ENCODE assay signal across 7 mouse cellular contexts in genomic region chr13:63324978-63325848, GRCm38 (mm10).
DNase-seq lines count a peak whose midpoint lies in the region; ATAC-seq and TF ChIP-seq lines count a peak whose summit lies in the region.

No protein-coding gene starts in this region.

- H3K4me3 ChIP-seq in liver, adult 2 months (ENCODE audit: insufficient read depth, low read depth, low read length) = no peak overlapping the region
- H3K4me3 ChIP-seq in heart, embryonic 14.5 days (ENCODE audit: control insufficient read depth in 1 of 2, insufficient read depth in 1 of 2, low read depth in 1 of 2, low read length in 2 of 2) = no peak overlapping the region

- H3K27ac ChIP-seq in liver, adult 2 months (replicated peaks; ENCODE audit: insufficient read depth, low read depth, low read length) = peak overlapping the region; percentile 88
- H3K27ac ChIP-seq in heart, embryonic 14.5 days (replicated peaks in 1 of 2; ENCODE audit: control insufficient read depth in 1 of 2, insufficient read depth in 1 of 2, low read depth in 2 of 2, low read length in 2 of 2) = peak overlapping the region; percentile 8 to 68

- WGBS in liver, adult 2 months = 24% methylated on average over 10 of the region's 10 CpGs
- WGBS in heart, embryonic 14.5 days = 59% methylated on average over 10 of the region's 10 CpGs

- no peak for TF ChIP-seq CTCF in liver, adult 2 months (IDR thresholded peaks at IDR 0.05; ENCODE audit: low read depth, low read length)

- no peaks in the 10 kb centered on the region for H3K27me3 ChIP-seq in liver, adult 2 months (ENCODE audit: control insufficient read depth, insufficient read depth, low read length)
- H3K27me3 ChIP-seq in heart, embryonic 14.5 days (ENCODE audit: control insufficient read depth, insufficient read depth, low read length) = no peaks in the 10 kb centered on the region

- H3K36me3 ChIP-seq in liver, adult 2 months (ENCODE audit: control insufficient read depth, insufficient read depth, low read length) = no peaks in the 10 kb centered on the region
- peaks cover 3% of the 10 kb centered on the region for H3K36me3 ChIP-seq in heart, embryonic 14.5 days (ENCODE audit: control insufficient read depth, insufficient read depth, low read length)

- H3K79me2 ChIP-seq in liver, adult 2 months (ENCODE audit: control insufficient read depth, insufficient read depth, low read length) = no peaks in the 10 kb centered on the region

- no peak overlapping the region for H3K4me2 ChIP-seq in heart, embryonic 14.5 days (ENCODE audit: low read length)

- no peaks in the 10 kb centered on the region for H3K9me3 ChIP-seq in heart, embryonic 14.5 days (ENCODE audit: control insufficient read depth, low read length)

- H3K4me1 ChIP-seq in liver, adult 2 months (ENCODE audit: control insufficient read depth, insufficient read depth, low read length) = peaks cover 23% of the 10 kb centered on the region
- H3K4me1 ChIP-seq in heart, embryonic 14.5 days (ENCODE audit: control insufficient read depth in 2 of 2, insufficient read depth in 2 of 2, low read length in 2 of 2) = peaks cover 12 to 23% of the 10 kb centered on the region in 2 experiments

- no peak for TF ChIP-seq POLR2A in liver, adult 2 months (IDR thresholded peaks at IDR 0.05; ENCODE audit: extremely low read depth, insufficient read depth, low read length)

- H3K9ac ChIP-seq in liver, adult 2 months (ENCODE audit: low read depth, low read length) = peak overlapping the region; percentile 46
- no peak overlapping the region for H3K9ac ChIP-seq in heart, embryonic 14.5 days (ENCODE audit: low read length)

- DNase-seq in liver, adult 2 months (ENCODE audit: extremely low read depth, low read depth, low spot score) = peak; percentile 91
- DNase-seq in liver = no peak
- DNase-seq in adrenal gland, postnatal 10 days = peak; percentile 61
- no peak for DNase-seq in urinary bladder, adult 2 months (ENCODE audit: low spot score)
- DNase-seq in thymus, postnatal 36 days = no peak

- no peak for ATAC-seq in heart, embryonic 14.5 days (ENCODE audit: insufficient number of reproducible peaks, insufficient read depth, low FRiP score, low read depth)
- peak; percentile 53; the same call in 1 of the 2 replicates for ATAC-seq in megakaryocyte, adult 5-6 weeks (ENCODE audit: poor library complexity, severe bottlenecking)

Comparison
In these comparisons a context has a peak if more than half of its experiments do, and no peak if none do; other contexts are left out.
1. DNase-seq: peak in liver, adult 2 months (single experiment) and adrenal gland, postnatal 10 days (single experiment); none in liver (single experiment), urinary bladder, adult 2 months (single experiment) and thymus, postnatal 36 days (0 of 2).